In the genomic region with DNA sequence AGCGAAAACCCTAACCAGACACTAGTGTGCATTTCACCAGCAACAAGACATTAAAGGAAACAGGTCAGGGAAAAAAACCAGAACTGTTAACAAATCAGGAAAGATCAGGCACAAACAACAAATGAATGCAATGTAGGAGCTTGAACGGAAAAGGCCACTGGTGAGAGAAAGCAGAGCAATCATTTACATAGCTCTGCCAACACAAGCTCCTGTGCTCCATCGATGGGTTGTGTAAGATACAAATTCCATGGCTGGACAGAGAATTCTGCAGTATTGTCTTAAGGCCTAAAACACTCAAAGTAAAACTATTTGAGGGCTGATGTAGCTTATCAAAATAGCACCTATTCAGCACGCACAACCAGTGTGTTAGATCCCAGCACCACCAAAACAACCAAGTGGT, we compare ENCODE assay signal across 20 mouse cellular contexts. TPM values are rescaled to one million over a fixed set of nuclear protein-coding genes. Genes with fewer than 3 reads are reported as not detected.
DNase-seq lines count a peak whose midpoint lies in the region; ATAC-seq and TF ChIP-seq lines count a peak whose summit lies in the region.
"Had no signal": no experiment of that assay in that cellular context is flagged by ENCODE, and none has a peak within 500 bp of the region (broad histone marks: within the 10 kb centered on the region; RNA-seq: fewer than 3 reads in every experiment).

No protein-coding gene starts in this region.

- H3K9me3 ChIP-seq in liver, embryonic 12.5 days (replicated peaks), result no peaks in the 10 kb centered on the region
- H3K9me3 ChIP-seq: embryonic facial prominence, embryonic 12.5 days; forebrain, embryonic 12.5 days; heart, embryonic 13.5 days; hindbrain, embryonic 10.5 days had no signal

- DNase-seq in liver, adult 2 months (ENCODE audit: extremely low read depth, low read depth, low spot score), result peak; percentile 93
- peak; percentile 57 for DNase-seq in adipocyte (ENCODE audit: low spot score)
- peak; percentile 42 for DNase-seq in yolk sac, embryonic 10.5 days (ENCODE audit: low spot score)
- no peak for DNase-seq in c-Kit-positive CD71-positive TER-119-positive erythroid progenitor cells, embryonic 14.5 days (ENCODE audit: low spot score)
- DNase-seq: adrenal gland, adult 8-10 months; adrenal gland, postnatal 36 days; cerebellum, adult 11-12 months; cerebellum, adult 9-10 months; cerebellum, postnatal 25 days; gastrocnemius, postnatal 10 days; heart, adult 2 months; heart, postnatal 14 days had no signal

- no peak for ATAC-seq in liver, embryonic 12.5 days
- ATAC-seq: forebrain, embryonic 16.5 days had no signal

- peaks cover 31% of the 10 kb centered on the region for H3K79me2 ChIP-seq in liver, adult 2 months (ENCODE audit: control insufficient read depth, insufficient read depth, low read length)

- H3K4me2 ChIP-seq in liver, embryonic 12.5 days, result no peak overlapping the region
- H3K4me2 ChIP-seq: embryonic facial prominence, embryonic 12.5 days; forebrain, embryonic 12.5 days; heart, embryonic 13.5 days; hindbrain, embryonic 14.5 days had no signal

- no peak for TF ChIP-seq POLR2A in liver, adult 2 months (IDR thresholded peaks at IDR 0.05; ENCODE audit: extremely low read depth, insufficient read depth, low read length)

- peaks cover 11% of the 10 kb centered on the region for H3K4me1 ChIP-seq in liver, adult 2 months (ENCODE audit: control insufficient read depth, insufficient read depth, low read length)
- peaks cover 43% of the 10 kb centered on the region for H3K4me1 ChIP-seq in liver, embryonic 12.5 days
- peaks cover 29% of the 10 kb centered on the region for H3K4me1 ChIP-seq in brown adipose tissue, adult 24 weeks (ENCODE audit: control insufficient read depth, insufficient read depth, insufficient read length, low read length)

- no peak overlapping the region for H3K4me3 ChIP-seq in liver, adult 2 months (ENCODE audit: insufficient read depth, low read depth, low read length)
- H3K4me3 ChIP-seq in liver, embryonic 12.5 days, result no peak overlapping the region
- H3K4me3 ChIP-seq in brown adipose tissue, adult 24 weeks (ENCODE audit: insufficient read depth, low read depth, low read length), result no peak overlapping the region
- H3K4me3 ChIP-seq: embryonic facial prominence, embryonic 12.5 days; forebrain, embryonic 12.5 days; heart, adult 2 months; heart, embryonic 13.5 days; hindbrain, embryonic 10.5 days had no signal

- no peak overlapping the region for H3K9ac ChIP-seq in liver, adult 2 months (ENCODE audit: low read depth, low read length)
- no peak overlapping the region for H3K9ac ChIP-seq in liver, embryonic 12.5 days
- H3K9ac ChIP-seq: embryonic facial prominence, embryonic 12.5 days; forebrain, embryonic 12.5 days; hindbrain, embryonic 14.5 days had no signal

- H3K36me3 ChIP-seq in liver, adult 2 months (ENCODE audit: control insufficient read depth, insufficient read depth, low read length), result no peaks in the 10 kb centered on the region
- H3K36me3 ChIP-seq in liver, embryonic 12.5 days, result peaks cover under 1% of the 10 kb centered on the region; the same call in 1 of the 2 replicates
- H3K36me3 ChIP-seq: embryonic facial prominence, embryonic 12.5 days; forebrain, embryonic 12.5 days; hindbrain, embryonic 10.5 days had no signal

- H3K27ac ChIP-seq in liver, adult 2 months (replicated peaks; ENCODE audit: insufficient read depth, low read depth, low read length), result peak overlapping the region; percentile 70
- H3K27ac ChIP-seq in liver, embryonic 12.5 days, result no peak overlapping the region
- H3K27ac ChIP-seq in brown adipose tissue, adult 24 weeks (replicated peaks; ENCODE audit: low read depth, low read length), result peak overlapping the region; percentile 35
- H3K27ac ChIP-seq: embryonic facial prominence, embryonic 12.5 days; forebrain, embryonic 12.5 days; heart, adult 2 months; hindbrain, embryonic 10.5 days; hindbrain, embryonic 14.5 days had no signal

- TF ChIP-seq CTCF in liver, adult 2 months (IDR thresholded peaks at IDR 0.05; ENCODE audit: low read depth, low read length), result no peak

- WGBS in liver, adult 2 months, result 22% methylated on average over 4 of the region's 4 CpGs
- 69% methylated on average over 4 of the region's 4 CpGs for WGBS in liver, embryonic 12.5 days (ENCODE audit: insufficient replicate concordance)

- H3K27me3 ChIP-seq in liver, adult 2 months (ENCODE audit: control insufficient read depth, insufficient read depth, low read length), result no peaks in the 10 kb centered on the region
- H3K27me3 ChIP-seq in liver, embryonic 12.5 days (replicated peaks), result no peaks in the 10 kb centered on the region
- H3K27me3 ChIP-seq: embryonic facial prominence, embryonic 12.5 days; forebrain, embryonic 12.5 days; heart, embryonic 13.5 days had no signal

RNA-seq across cellular contexts. Expression of a gene that starts 28.6 kb away (rescaled TPM):
- 195 and 214 TPM in 2 replicates for total RNA-seq in liver, adult 2 months (2014; rRNA removed)
- 260 and 276 TPM in 2 replicates for polyA plus RNA-seq in liver, adult 2 months (2012; rRNA removed)
- 210 and 212 TPM in 2 replicates for polyA plus RNA-seq in liver, embryonic 12.5 days (2016; fragmentation: Nextera tagmentation; extraction: Ambion mirVana)
- 657 and 1,031 TPM in 2 replicates for polyA plus RNA-seq in brown adipose tissue, adult 24 weeks (2012; ENCODE audit: insufficient read depth, insufficient read length, missing spikeins)

RNA-seq across cellular contexts. Expression of a gene that starts 51.4 kb away (rescaled TPM):
- total RNA-seq in liver, adult 2 months (2014; rRNA removed), result 0.27 and 0.46 TPM in 2 replicates
- polyA plus RNA-seq in liver, adult 2 months (2012; rRNA removed), result 0.31 and 0.37 TPM in 2 replicates
- 0.28 and 0.38 TPM in 2 replicates for polyA plus RNA-seq in liver, embryonic 12.5 days (2016; fragmentation: Nextera tagmentation; extraction: Ambion mirVana)
- 0.71 TPM in 1 of 2 replicates, not detected in the other for polyA plus RNA-seq in brown adipose tissue, adult 24 weeks (2012; ENCODE audit: insufficient read depth, insufficient read length, missing spikeins)
